Mouse (Mus musculus): Measurements from ENCODE around the gene Cltrn. TPM values are rescaled to one million over a fixed set of nuclear protein-coding genes. Genes with fewer than 3 reads are reported as not detected.
A peak's percentile ranks its signal among the peaks of the same experiment; 100 is the strongest.

Cltrn gene
- polyA plus RNA-seq, 1 experiment from 2014 or later, result 504 TPM

DNA sequence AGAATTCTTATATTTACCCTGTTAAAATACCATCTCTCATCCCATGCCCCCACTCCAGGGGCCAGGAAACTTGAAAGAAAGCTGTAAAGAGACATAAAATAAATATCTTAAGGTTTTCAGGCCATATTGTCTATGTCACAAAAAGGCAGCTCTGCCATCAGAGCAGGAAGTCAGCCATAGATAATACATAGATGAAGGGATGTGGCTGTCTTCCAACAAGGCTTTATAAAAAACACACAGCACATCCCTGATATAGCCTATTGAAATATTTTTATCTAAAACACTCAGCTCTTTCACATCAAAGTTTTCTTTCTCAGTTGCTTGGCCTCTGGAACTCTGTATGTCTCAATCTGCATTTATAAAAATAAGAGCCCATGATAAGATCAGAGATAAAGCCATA is 65.0 kb downstream of the Cltrn start:
- Histone ChIP-seq H3K36me3 (ENCODE audit: insufficient read depth, low read length) (no peaks in the 10 kb centered on the region), H3K27ac (no peak overlapping the region), H3K4me3 (replicated peaks; ENCODE audit: low read depth, low read length) (no peak overlapping the region), H3K9ac (ENCODE audit: low read depth, low read length) (no peak overlapping the region), H3K4me2 (ENCODE audit: low read length) (no peak overlapping the region), H3K9me3 (replicated peaks; ENCODE audit: low read length) (no peaks in the 10 kb centered on the region), H3K4me1 (replicated peaks; ENCODE audit: insufficient read depth, low read length) (no peaks in the 10 kb centered on the region), H3K27me3 (ENCODE audit: insufficient read depth, low read length) (no peaks in the 10 kb centered on the region)
- no peak for TF ChIP-seq CTCF (IDR thresholded peaks at IDR 0.05; ENCODE audit: low read depth)
- DNase-seq (ENCODE audit: low spot score) (peak; percentile 56), ATAC-seq (replicated peaks; ENCODE audit: low FRiP score, low read depth) (no peak)

DNA sequence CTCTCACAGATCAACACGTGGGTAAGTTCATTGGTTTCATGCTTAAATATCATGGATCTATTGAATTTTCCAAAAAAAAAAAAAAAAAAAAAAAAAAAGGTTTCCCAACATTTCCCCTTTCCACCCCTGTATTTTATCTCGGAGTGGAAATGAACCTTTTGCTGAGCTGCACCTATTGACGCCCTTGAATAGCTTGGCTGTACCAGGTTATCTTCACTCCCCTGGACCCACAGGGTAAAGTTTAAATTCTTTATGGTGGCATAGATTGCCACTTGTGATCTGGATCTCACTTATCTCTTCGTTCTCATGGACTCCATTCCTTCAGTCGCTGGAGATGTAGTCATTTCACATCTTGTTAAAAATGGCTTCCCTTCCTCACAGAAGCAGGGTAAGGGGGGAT is 66.0 kb downstream of the Cltrn start:
- H3K27me3 ChIP-seq (ENCODE audit: insufficient read depth, low read length), result no peaks in the 10 kb centered on the region
- TF ChIP-seq CTCF (IDR thresholded peaks at IDR 0.05; ENCODE audit: low read depth), result no peak
- H3K36me3 ChIP-seq (ENCODE audit: insufficient read depth, low read length), result no peaks in the 10 kb centered on the region
- DNase-seq (ENCODE audit: low spot score) (no peak), ATAC-seq (replicated peaks; ENCODE audit: low FRiP score, low read depth) (no peak)
- H3K27ac ChIP-seq, result no peak overlapping the region
- WGBS, result 77% methylated on average over 5 of the region's 5 CpGs
- no peak overlapping the region for H3K4me2 ChIP-seq (ENCODE audit: low read length)
- H3K4me1 ChIP-seq (replicated peaks; ENCODE audit: insufficient read depth, low read length), result no peaks in the 10 kb centered on the region
- H3K9ac ChIP-seq (ENCODE audit: low read depth, low read length), result no peak overlapping the region
- no peaks in the 10 kb centered on the region for H3K9me3 ChIP-seq (replicated peaks; ENCODE audit: low read length)
- H3K4me3 ChIP-seq (replicated peaks; ENCODE audit: low read depth, low read length), result no peak overlapping the region

DNA sequence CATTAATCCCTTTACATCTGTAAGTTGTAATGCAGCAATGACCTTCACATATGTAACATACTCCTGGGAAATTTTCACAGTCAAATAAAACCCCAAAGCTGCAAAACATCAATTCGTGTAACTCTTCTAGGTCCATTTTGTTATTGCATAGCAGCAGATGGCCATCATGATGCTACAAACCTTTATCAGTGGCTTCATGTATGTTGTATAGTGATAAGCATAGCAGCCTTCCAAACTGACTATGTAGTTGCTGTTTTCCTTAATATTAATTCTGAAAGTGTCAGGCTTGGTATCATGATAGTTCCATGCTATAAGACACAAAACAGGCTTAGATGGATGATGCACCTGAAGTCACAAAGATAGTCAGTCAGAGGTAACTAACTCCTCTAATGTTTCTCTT is 76.1 kb downstream of the Cltrn start:
- DNase-seq (ENCODE audit: low spot score), result no peak
- 0 out of 2 replicates have a peak, but pooled peaks cover 3% of the 10 kb centered on the region for H3K27me3 ChIP-seq (ENCODE audit: insufficient read depth, low read length)
- H3K27ac ChIP-seq, result no peak overlapping the region
- 80% methylated on average over 1 of the region's 1 CpGs for WGBS
- H3K36me3 ChIP-seq (ENCODE audit: insufficient read depth, low read length), result no peaks in the 10 kb centered on the region
- H3K4me3 ChIP-seq (replicated peaks; ENCODE audit: low read depth, low read length), result no peak overlapping the region
- H3K9ac ChIP-seq (ENCODE audit: low read depth, low read length), result no peak overlapping the region
- no peaks in the 10 kb centered on the region for H3K9me3 ChIP-seq (replicated peaks; ENCODE audit: low read length)
- H3K4me2 ChIP-seq (ENCODE audit: low read length), result no peak overlapping the region
- no peak for ATAC-seq (replicated peaks; ENCODE audit: low FRiP score, low read depth)
- no peak for TF ChIP-seq CTCF (IDR thresholded peaks at IDR 0.05; ENCODE audit: low read depth)
- no peaks in the 10 kb centered on the region for H3K4me1 ChIP-seq (replicated peaks; ENCODE audit: insufficient read depth, low read length)

Other genes starting within 250 kb of the Cltrn start
- 15.0 and 17.2 TPM in 2 replicates for gene Ap1s2, start 179.8 kb upstream of the Cltrn start, polyA plus RNA-seq (2015; fragmentation: Nextera tagmentation; extraction: Ambion mirVana)
- 62.2 and 62.4 TPM in 2 replicates for gene Zrsr2, start 130.2 kb upstream of the Cltrn start, polyA plus RNA-seq (2015; fragmentation: Nextera tagmentation; extraction: Ambion mirVana)
- 6.7 and 6.8 TPM in 2 replicates for gene Car5b, start 60.8 kb upstream of the Cltrn start, polyA plus RNA-seq (2015; fragmentation: Nextera tagmentation; extraction: Ambion mirVana)
- 18.8 and 18.9 TPM in 2 replicates for gene Siah1b, start 12.3 kb upstream of the Cltrn start, polyA plus RNA-seq (2015; fragmentation: Nextera tagmentation; extraction: Ambion mirVana)
- gene Ace2, start 50.5 kb downstream of the Cltrn start, polyA plus RNA-seq (2015; fragmentation: Nextera tagmentation; extraction: Ambion mirVana), result 71.0 and 79.2 TPM in 2 replicates
- 1.2 and 1.3 TPM in 2 replicates for gene Bmx, start 169.4 kb downstream of the Cltrn start, polyA plus RNA-seq (2015; fragmentation: Nextera tagmentation; extraction: Ambion mirVana)
- gene Pir, start 180.5 kb downstream of the Cltrn start, polyA plus RNA-seq (2015; fragmentation: Nextera tagmentation; extraction: Ambion mirVana), result 9.5 and 10.6 TPM in 2 replicates

Measured in kidney, postnatal 0 days (tissue).